Mouse (Mus musculus): ENCODE measurements around the gene Cdr2.

GRCm38 (mm10) chr7:120960116-120960515 is 22.0 kb downstream of the Cdr2 start:
- TF ChIP-seq GATA1 (IDR thresholded peaks at IDR 0.05; ENCODE audit: low read length) (no peak), TAL1 (IDR thresholded peaks at IDR 0.05; ENCODE audit: low read length) (no peak)

Measured in erythroblast, embryonic 14.5 days (primary cell).